Mouse (Mus musculus) hematopoietic multipotent progenitor cell, adult 10-12 weeks (in vitro differentiated cells): ENCODE data around the gene Lgals4. TPM values are rescaled to one million over a fixed set of nuclear protein-coding genes. Genes with fewer than 3 reads are reported as not detected.

Experiments
- polyA plus RNA-seq: library from polyadenylated mRNA; stranded (reverse); fragments of >175 nt; gene quantifications from 2 replicates; pipeline ENCODE4 v1.2.3, GENCODE M21; 2012; ENCODE audit warnings: low replicate concordance

Lgals4 gene
- 3.5 and 5.1 TPM in 2 replicates for polyA plus RNA-seq

GRCm38 (mm10) chr7:28833723-28834347, at the start of gene Lgals4:
Gene Lgals4 (plus strand): TSS chr7:28833854.

GRCm38 (mm10) chr7:28788307-28789195, 45.1 kb upstream of the Lgals4 start, which contains the start of gene Rinl:
Gene Rinl (plus strand): TSS chr7:28788969.

GRCm38 (mm10) chr7:28808221-28808941, 25.3 kb upstream of the Lgals4 start, which contains the start of gene Hnrnpl:
Gene Hnrnpl (plus strand): TSS chr7:28808541.

GRCm38 (mm10) chr7:28824941-28825685, 8.5 kb upstream of the Lgals4 start, which contains the start of gene Ech1:
Gene Ech1 (plus strand): TSS chr7:28825217.

GRCm38 (mm10) chr7:28863540-28863939, 29.9 kb downstream of the Lgals4 start, which contains the start of gene Lgals7:
Gene Lgals7 (plus strand): TSS chr7:28863853.

GRCm38 (mm10) chr7:28881199-28881598, 47.5 kb downstream of the Lgals4 start, which contains the start of gene Capn12:
Gene Capn12 (plus strand): TSS chr7:28881422.

Other genes with a start within 250 kb of the Lgals4 start
- gene Samd4b, start 235.7 kb upstream of the Lgals4 start, polyA plus RNA-seq, result 102 and 209 TPM in 2 replicates
- 31.7 and 62.2 TPM in 2 replicates for gene Pak4, start 235.7 kb upstream of the Lgals4 start, polyA plus RNA-seq
- gene Acp7, start 202.5 kb upstream of the Lgals4 start, polyA plus RNA-seq, result not detected in 2 replicates
- 1.7 and 3.7 TPM in 2 replicates for gene Fbxo27, start 141.0 kb upstream of the Lgals4 start, polyA plus RNA-seq
- gene Fbxo17, start 117.0 kb upstream of the Lgals4 start, polyA plus RNA-seq, result 5.3 and 10.8 TPM in 2 replicates
- 101 and 240 TPM in 2 replicates for gene Mrps12, start 92.0 kb upstream of the Lgals4 start, polyA plus RNA-seq
- 31.9 and 34.0 TPM in 2 replicates for gene Sars2, start 91.9 kb upstream of the Lgals4 start, polyA plus RNA-seq
- gene Ccer2, start 77.7 kb upstream of the Lgals4 start, polyA plus RNA-seq, result not detected in 2 replicates
- 147 and 155 TPM in 2 replicates for gene Sirt2, start 67.1 kb upstream of the Lgals4 start, polyA plus RNA-seq
- 141 and 276 TPM in 2 replicates for gene Nfkbib, start 66.3 kb upstream of the Lgals4 start, polyA plus RNA-seq
- gene Rinl, start 44.9 kb upstream of the Lgals4 start, polyA plus RNA-seq, result 181 and 415 TPM in 2 replicates
- gene Hnrnpl, start 25.3 kb upstream of the Lgals4 start, polyA plus RNA-seq, result 330 and 575 TPM in 2 replicates
- gene Ech1, start 8.6 kb upstream of the Lgals4 start, polyA plus RNA-seq, result 11.3 and 45.0 TPM in 2 replicates
- 0.22 and 0.39 TPM in 2 replicates for gene Lgals7, start 30.0 kb downstream of the Lgals4 start, polyA plus RNA-seq
- gene Capn12, start 47.6 kb downstream of the Lgals4 start, polyA plus RNA-seq, result 0.03 TPM in 1 of 2 replicates, not detected in the other
- 220 and 236 TPM in 2 replicates for gene Actn4, start 128.5 kb downstream of the Lgals4 start, polyA plus RNA-seq
- gene Eif3k, start 148.0 kb downstream of the Lgals4 start, polyA plus RNA-seq, result 58.3 and 170 TPM in 2 replicates
- gene Map4k1, start 148.2 kb downstream of the Lgals4 start, polyA plus RNA-seq, result 503 and 613 TPM in 2 replicates